Mouse (Mus musculus) embryonic fibroblast, embryonic 13.5 days (primary cell): Measurements from ENCODE around the gene Angptl1.

Source experiments
- CTCF ChIP-seq: IDR thresholded peaks from 2 replicates; pipeline ENCODE4 v1.5.1; 2011; ENCODE audit warnings: mild to moderate bottlenecking, control low read depth, low read length, moderate library complexity, borderline replicate concordance; ENCODE audit not compliant: insufficient read depth
- POLR2A ChIP-seq: IDR thresholded peaks from 2 replicates; pipeline ENCODE4 v1.6.1; 2011; ENCODE audit warnings: low read depth, mild to moderate bottlenecking, control low read depth, low read length, moderate library complexity

DNA sequence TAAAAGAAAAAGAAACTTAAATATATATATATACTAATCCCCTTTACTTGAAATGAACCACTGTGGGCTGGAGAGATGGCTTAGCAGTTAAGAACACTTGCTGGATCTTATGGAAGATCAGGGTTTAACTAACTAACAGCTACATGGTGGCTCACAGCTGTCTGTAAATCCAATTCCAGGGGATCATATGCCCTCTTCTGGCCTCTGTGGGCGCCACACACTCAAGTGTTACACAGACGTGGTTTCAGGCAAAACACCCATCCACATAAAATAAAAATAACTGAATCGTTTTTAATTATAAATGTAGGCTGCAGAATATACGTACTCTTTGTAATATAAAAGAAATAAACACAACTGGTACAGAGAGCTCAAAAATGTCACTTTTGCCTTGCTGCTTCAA is 50.5 kb downstream of the Angptl1 start:
- TF ChIP-seq CTCF, result no peak
- no peak for TF ChIP-seq POLR2A
